Mouse (Mus musculus): ENCODE measurements at regions not wholly inside any gene's neighbourhood (a gene's known extent, or its start where the extent isn't known, plus 50 kb on each side); places are given as distances from the start of the nearest gene placed in this dataset.

GRCm38 (mm10) chr10:56493461-56493860, 116.3 kb downstream of the Gja1 start:
- TF ChIP-seq CHD2 (IDR thresholded peaks at IDR 0.05; ENCODE audit: low read depth, low read length) (no peak), ZC3H11A (IDR thresholded peaks at IDR 0.05; ENCODE audit: borderline replicate concordance, low read depth, low read length) (no peak), ZNF384 (IDR thresholded peaks at IDR 0.05; ENCODE audit: low read depth, low read length) (no peak), HCFC1 (IDR thresholded peaks at IDR 0.05; ENCODE audit: borderline replicate concordance, insufficient read depth, low read length) (no peak)
